Mouse (Mus musculus) thymus, postnatal 0 days (tissue): ENCODE data around the gene 9930022D16Rik. TPM values are rescaled to one million over a fixed set of nuclear protein-coding genes. Genes with fewer than 3 reads are reported as not detected.

Experiments used
- DNase-seq: peaks from one replicate; pipeline ENCODE4 v3.0.0-alpha.2; 2015; ENCODE audit warnings: low spot score
- polyA plus RNA-seq: library from polyadenylated mRNA; unstranded; fragments of >200 nt; fragmentation: Nextera tagmentation; extraction: Ambion mirVana; gene quantifications from 2 replicates; pipeline ENCODE4 v1.2.1, GENCODE M21; 2015

The 9930022D16Rik gene
- 0.08 and 0.12 TPM in 2 replicates for polyA plus RNA-seq

DNA sequence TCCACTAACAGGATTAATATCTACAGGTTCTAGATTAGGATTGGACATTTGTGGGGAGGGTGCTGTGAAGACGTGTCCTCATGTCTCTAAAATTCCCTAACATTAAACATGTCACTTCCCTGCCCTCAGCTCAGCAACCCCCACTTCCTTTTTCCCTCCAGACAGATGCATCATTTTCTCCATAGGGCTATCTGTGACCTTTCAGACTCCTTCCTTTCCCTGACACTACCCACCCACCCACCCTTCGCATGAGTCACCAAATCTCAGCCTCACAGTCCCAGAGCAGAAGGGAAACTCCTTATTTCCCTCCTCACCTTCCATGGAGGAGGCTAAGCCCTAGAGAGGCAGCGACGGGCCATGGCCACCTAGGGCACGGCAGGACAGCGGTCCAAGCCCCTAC, at the start of gene 9930022D16Rik:
Gene 9930022D16Rik, plus strand, starts transcription at position 301 of the 400 bp plus-strand sequence.
- DNase-seq = no peak

GRCm38 (mm10) chr11:109364337-109364736, 49.4 kb upstream of the 9930022D16Rik start:
- DNase-seq = no peak

DNA sequence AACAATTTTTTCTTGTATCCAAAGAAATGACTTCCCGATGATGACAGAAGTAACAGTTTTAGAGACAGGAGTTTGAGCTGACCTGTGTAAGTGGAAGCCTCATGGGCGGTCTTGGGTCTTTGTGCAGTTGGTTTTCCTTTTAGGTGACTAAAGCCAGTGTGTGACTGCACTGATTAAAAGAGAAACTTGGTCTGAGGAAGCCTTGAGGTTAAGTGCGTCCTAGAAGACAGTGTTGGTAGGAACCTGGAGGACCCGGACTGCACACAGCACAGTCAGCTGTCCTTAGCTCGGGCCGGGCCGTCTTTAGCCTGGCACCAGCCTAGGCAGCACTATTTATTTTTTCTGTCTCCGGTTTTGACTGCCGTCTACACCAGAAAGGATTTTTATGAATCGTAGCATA, 48.8 kb upstream of the 9930022D16Rik start:
- no peak for DNase-seq

GRCm38 (mm10) chr11:109365818-109366217, 47.9 kb upstream of the 9930022D16Rik start:
- DNase-seq = no peak

GRCm38 (mm10) chr11:109366802-109367579, 46.7 kb upstream of the 9930022D16Rik start:
- DNase-seq = no peak

GRCm38 (mm10) chr11:109369026-109369637, 44.6 kb upstream of the 9930022D16Rik start:
- no peak for DNase-seq

GRCm38 (mm10) chr11:109375412-109375811, 38.3 kb upstream of the 9930022D16Rik start:
- peak; percentile 76 for DNase-seq

GRCm38 (mm10) chr11:109376484-109377143, 37.1 kb upstream of the 9930022D16Rik start:
- no peak for DNase-seq

GRCm38 (mm10) chr11:109377477-109377876, 36.2 kb upstream of the 9930022D16Rik start:
- DNase-seq = no peak

GRCm38 (mm10) chr11:109378051-109378450, 35.7 kb upstream of the 9930022D16Rik start:
- no peak for DNase-seq

DNA sequence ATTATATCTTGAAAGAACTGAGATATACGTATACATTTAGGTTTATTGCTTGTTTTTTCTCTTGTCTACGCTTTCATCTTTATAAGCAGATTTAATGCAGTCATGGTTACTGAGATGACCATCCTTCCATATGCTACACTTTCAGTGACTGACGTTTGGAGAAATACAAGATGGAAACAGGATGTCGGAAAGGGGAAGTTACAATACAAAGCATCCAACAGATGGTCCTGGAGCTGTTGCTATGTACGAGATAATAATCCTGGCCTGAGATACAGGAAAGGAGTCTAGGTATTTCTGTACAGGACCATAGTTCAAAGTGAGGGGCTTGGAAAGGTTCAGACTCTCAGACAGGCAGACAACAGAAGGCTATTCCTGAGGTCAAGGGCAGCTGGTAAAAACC, 33.1 kb upstream of the 9930022D16Rik start:
- DNase-seq = no peak

- no peak for DNase-seq
Measured at GRCm38 (mm10) chr11:109385296-109385695, 28.4 kb upstream of the 9930022D16Rik start.

DNA sequence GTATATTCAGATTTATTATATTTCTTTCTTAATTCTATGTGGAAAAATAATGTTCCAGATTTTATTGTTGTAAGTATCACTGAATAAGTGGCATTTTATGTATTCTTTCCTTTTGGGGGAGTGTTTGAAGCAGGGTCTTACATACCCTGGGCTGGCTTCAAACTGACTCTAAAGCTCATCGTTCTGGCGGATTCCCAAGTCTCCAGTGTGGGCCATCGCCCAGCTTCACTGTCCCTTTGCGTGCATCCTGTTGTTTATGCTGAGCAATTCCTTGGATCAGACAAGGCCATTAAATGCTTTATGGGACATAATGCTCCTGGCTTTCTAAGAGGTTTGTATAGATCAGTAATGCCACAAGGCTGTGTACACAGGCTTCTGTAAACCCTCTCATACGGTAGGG, 24.7 kb upstream of the 9930022D16Rik start:
- no peak for DNase-seq

GRCm38 (mm10) chr11:109391200-109391599, 22.5 kb upstream of the 9930022D16Rik start:
- no peak for DNase-seq

DNA sequence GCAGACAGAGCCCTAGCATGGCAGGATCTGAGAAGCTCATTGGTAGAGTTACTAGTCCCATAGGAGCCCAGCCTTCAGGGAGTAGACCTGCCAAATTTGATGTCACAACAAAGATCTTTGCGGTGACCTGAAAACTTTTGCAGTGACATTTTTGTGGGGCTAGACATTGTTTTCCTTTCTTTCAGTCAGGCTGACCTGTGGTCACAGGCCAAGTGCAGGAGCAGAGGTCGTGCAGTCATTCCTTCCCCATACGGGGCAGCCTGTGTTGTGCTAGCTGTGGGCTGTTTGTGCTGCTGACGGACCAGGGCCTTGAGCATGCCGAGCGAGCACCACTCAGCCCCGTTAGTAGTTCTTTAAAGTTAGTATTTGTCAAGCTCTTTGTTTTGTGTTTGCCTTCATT, 22.0 kb upstream of the 9930022D16Rik start:
- no peak for DNase-seq

DNA sequence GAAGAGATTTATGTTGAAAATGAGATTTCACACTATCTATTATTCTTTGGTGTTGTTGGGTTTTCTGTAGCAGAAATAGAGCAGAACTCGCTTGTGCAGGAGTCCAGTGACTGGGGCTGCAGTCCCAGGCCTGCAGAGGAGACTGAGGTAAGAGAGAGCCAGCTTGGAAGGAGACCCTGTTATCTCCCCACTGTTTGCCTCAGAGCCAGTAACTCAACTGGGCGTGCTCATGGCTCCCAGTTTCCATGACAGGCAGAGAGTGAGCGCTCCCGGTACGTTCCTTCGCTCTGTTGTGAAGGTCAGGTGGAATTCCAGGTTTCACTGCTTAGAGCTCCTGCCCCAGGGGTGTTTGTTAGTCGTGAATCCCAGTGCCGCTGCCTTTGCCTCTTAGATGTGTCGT, 21.1 kb upstream of the 9930022D16Rik start:
- DNase-seq = no peak

DNA sequence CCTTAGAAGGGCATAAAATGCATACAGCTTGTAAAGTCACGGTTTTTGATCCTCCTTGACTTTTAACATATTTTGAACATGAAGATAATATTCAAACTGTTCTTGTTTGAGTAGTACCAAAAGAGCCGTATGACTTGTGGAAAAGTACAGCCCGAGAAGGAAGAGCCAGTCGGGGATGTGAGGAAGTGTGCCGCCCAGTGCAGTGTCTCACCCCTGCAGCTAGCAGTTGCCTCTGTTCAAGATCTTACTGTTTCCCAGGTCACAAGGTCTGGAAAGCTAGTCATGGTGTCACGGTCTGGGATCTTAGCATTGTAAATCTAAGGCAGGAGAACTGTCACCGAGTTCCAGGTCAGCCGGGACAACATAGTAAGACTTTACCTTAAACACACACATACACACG, 19.0 kb upstream of the 9930022D16Rik start:
- DNase-seq = no peak

DNA sequence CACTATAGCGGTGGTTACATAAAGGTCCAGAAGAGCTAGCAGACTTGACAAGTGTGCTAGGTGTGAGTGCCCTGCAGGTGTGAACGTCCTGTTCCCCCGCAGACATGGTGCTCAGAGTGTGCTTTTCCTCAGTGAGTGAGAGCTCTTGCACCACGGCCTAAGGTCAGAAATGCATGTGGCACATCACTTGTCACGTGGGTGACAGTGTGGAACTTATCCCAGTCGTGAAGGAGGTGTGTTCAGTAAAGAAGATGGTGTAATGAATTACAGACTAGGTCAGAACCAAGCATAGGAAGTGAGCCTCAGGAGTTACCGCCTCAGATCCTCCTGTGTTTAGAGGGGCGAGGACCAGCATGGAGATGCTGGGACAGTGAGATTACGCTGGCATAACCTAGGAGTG, 18.4 kb upstream of the 9930022D16Rik start:
- no peak for DNase-seq

DNA sequence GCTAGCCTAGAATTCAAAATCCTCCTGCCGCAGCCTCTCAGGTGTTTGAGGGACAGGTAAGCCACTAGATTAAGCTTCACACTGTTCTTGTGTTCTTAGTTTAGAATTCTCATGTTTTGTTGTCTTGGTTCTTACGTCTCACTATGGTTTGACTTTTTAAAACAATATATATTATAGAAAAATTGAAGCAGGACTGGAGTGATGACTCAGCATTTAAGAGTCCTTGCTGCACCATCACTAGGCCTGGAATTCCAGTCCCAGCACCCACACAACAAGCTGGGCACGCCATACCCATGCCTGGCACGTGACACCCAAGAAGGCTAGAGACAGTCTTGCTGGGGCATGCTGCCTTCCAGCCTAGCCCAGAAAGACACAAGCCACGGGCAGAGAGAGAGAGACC, 7.3 kb upstream of the 9930022D16Rik start:
- DNase-seq = no peak

- DNase-seq = no peak
Measured at GRCm38 (mm10) chr11:109410197-109410980, 3.3 kb upstream of the 9930022D16Rik start.

GRCm38 (mm10) chr11:109414802-109415201, 1.1 kb downstream of the 9930022D16Rik start:
- no peak for DNase-seq
